Mouse (Mus musculus): ENCODE results near the gene Glod4. TPM values are rescaled to one million over a fixed set of nuclear protein-coding genes. Genes with fewer than 3 reads are reported as not detected.
A peak's percentile ranks its signal among the peaks of the same experiment; 100 is the strongest.

Glod4 gene
- polyA plus RNA-seq, 1 experiment, result 48.6 TPM

DNA sequence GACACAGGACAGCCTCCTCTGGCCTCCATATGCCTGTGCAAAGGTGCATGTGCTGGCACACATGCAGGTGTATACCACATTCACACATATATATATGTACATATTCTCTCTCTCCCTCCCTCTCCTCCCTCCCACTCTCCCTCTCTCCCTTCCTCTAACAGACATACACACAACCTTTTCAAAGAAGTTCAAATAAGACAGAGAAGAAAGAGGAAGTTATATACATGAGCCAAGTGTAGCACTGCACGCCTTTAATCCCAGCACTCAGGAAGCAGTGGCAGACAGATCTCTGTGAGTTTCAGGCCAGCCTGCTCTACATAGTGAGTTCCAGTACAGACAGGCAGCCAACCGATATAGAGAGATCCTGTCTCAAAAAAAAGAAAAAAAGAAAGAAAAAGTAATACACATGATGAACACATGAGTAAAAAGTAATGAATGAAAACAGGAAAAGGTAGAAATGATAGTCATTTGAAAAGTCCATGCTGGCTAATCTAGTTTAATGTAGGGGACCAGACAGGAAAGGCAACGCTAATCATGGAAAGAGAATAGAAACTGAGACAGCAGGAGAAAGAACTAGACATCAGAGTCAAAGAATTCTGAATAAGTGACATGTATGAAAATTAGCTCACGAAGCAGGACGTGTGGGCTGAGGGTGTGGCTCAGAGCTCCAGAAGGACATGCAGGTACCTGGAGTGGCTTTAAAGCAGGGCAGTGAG lies 90.1 kb downstream of the Glod4 start:
- DNase-seq (ENCODE audit: extremely low spot score in 1 of 2, low spot score in 1 of 2), result no peak

DNA sequence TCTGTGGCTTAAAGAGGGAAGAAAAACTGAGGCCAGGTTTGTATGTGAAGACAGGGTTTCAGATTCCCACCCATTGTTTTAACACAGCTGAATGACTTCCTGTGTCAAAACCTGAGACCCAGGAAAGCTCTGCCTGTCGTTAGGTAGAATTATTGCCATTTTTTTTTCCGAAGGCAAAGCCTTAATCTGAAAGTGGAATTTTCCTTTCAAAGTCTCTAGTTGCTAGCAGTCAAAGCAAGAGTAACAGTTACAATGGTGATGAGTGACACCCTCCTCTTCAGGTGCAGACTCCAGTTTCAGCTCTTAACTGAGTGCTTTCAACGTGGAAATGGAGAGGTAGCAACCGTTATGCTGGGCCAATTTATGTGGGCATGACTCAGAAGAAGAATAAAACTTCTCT lies 92.5 kb downstream of the Glod4 start:
- DNase-seq (ENCODE audit: extremely low spot score in 1 of 2, low spot score in 1 of 2), result no peak

DNA sequence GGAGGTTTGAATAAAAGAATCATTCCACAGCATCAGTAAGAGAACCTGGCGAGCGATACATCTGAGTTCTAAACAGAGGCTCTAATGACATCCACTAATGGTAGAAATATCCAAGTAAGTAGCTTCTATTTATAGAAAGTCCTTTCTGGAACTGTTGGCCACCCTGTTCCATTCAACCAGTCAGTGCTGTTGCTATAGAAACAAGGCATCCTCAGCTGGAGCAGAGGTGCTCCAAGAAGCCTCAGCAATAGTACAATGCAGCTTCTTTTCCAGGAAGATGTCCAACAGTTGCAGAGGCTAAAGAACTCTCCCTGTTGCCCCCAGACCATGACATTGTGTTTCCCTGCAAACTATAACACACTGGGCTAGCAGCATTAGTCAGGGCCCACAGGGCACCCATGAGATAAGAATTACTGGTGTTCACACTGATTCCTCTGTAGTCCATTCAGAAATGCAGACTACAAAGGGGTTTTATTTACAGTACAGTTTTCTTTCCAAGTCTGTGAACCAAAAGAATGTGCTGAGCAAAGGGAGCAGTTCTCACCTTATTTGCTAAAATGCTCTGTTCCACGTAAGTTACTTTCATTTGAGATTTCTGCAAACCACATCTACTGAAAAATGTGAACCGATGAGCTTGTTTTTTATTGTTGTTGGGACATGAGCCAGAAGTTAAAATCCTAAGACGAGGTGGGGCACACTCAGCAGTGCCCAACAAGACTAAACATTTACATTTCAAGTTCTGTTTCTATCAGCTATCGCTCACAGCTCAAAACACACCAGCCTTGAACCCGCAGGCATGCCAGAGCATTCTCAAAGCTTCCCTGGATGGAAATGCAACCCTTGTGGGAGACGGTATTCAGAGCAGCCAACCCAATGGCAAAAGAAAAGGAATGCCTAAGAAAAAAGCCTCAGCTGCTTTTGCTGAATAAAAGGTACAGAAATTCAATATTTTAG lies 95.2 kb downstream of the Glod4 start:
- peak in 1 of 2 experiments; percentile 40 for DNase-seq (ENCODE audit: extremely low spot score in 1 of 2, low spot score in 1 of 2)

DNA sequence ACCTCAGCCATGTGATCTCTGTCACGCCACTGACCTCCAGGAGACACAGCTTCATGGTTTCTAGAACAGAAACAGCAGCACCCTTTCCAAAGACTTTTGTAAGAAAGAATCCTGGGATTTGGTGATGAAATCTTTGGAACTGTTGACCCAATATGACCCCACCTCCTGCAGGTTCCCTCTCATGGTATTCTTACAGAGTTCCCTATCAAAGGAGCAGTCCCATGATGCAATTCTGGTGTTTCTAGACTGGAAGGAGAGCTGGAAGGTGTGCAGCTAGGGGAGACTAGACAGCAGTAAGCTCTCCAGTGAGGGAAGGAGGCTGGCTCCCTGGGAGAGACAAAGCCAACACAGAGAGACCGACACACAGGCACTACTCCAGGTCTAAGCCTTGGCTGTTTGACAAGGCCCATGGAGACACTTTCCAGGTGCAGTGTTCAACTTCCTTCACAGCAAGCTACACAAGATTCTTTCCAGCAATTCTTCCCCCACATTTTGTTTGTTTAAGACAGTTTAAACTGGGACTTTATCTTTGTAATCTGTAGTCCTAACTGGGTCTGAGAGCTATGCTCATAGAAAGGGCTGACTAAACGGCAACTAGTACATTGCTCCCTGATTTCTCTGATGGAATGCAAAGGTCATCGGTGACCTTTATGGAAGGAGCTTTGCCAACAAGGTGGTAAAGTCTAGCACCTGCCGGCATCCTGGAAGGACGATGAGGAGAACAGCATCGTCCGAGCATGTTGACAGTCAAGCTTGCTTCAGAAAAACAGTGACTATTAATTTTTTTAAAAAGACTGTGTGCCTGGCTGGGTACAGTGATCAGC lies 97.1 kb downstream of the Glod4 start:
- no peak for DNase-seq (ENCODE audit: extremely low spot score in 1 of 2, low spot score in 1 of 2)

DNA sequence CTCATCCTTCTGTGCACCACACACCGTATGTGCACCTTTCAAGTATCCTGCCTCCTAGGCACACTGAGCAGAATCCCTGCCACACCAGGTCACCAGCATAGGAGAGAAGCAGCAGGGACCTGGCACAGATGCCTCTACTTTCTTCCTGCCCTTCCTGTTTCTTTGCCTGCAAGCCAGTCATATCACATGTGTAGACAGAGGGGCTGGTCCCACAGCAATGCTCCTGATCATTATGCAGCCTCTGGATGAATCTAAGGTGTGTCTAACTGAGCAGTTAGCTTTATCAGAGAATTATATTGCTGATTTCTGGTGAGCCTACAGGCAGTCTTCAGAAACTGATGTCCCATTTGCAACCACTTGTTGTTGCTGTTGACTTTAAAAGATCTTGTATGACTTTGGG lies 98.4 kb downstream of the Glod4 start:
- no peak for DNase-seq (ENCODE audit: extremely low spot score in 1 of 2, low spot score in 1 of 2)

DNA sequence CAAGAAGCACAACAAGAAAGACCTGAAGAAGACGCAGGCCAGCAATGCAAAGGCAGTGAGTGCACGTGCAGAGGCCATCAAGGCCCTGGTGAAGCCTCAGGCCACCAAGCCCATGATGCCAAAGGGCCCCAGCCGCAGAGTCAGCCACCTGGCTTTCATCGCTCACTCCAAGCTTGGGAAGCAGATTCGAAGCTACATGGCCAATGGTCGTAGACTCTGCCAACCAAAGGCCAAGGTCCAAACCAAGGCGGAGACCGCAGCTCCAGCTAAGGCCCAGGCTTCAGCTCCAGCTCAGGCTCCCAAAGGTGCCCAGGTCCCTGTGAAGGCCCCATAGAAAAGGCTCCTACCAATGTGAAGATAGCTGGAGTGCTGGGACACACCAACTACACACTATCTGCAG lies 99.1 kb downstream of the Glod4 start:
- no peak for DNase-seq (ENCODE audit: extremely low spot score in 1 of 2, low spot score in 1 of 2)

DNA sequence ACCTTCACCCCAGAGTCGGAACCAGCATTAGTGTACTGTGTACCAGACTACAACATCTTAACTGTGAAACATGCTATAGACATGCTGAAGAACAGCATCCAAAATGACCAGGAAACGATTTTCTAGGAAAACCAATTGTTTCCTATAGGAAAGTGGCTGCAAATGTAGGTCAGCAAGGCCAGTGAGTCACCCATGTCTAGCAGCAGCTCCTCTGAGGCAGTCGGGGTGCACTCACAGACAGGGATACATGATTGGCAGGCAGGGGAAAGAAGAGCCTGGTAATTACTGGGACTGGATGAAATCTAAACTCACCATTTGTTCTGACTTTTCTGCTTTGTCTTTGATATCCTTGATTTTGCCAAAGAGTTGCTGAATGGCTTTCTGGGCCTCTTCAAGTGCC lies 105.5 kb downstream of the Glod4 start:
- DNase-seq (ENCODE audit: extremely low spot score in 1 of 2, low spot score in 1 of 2), result no peak

DNA sequence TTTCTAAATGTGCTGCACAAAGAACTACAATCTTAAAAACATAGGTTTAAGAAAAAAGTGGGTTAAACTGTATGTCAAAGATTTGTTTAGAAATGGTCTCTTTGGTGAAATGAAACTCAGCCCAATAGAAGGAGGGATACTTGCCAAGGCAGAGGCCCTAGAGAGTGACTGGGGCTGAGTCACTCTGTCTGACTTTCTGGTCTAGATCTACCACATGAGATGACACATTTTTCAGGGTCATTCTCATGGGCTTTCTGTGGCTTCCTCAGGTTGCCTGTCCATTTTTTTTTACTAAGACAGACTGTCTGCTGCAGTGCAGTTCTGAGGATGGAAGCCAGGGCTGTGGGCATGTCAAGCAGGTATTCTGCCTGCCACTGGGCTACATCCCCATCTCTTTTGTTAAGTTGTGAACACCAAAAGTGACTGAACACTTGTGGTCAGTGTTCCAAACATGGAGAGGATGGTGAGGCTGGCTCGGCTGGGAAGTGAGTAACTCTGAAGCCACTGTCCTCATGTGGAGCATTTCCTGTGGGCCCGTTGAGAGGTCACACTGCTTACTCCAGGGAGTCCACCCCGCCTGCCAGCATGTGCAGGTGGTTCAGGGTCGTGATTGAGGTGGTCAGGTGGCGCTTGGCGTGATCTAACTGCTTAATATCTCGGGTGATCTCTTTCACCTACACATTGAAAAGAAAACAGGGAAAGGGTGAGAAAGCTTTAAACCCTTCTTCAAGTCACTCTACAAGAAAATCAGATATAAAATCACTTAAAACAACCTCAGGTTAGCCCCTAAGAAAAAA lies 107.7 kb downstream of the Glod4 start:
- no peak for DNase-seq (ENCODE audit: extremely low spot score in 1 of 2, low spot score in 1 of 2)

DNA sequence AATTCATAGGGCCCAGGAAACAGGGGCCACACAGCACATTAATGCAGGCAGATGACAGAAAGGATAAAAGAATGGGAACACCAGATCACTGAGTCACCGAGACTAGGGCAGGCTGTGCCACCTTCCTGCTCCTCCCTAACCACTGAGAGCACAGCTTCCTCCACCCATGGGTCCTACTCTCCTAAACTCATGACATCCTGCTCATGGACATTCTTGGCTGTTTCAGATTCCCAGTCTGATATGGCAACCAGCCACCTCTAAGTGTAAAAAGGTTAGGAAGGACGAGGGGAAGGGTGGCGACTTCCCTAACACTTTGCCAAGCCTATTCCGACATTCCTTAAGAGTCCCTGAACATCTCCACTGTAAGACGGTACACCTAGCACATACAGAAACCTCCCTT lies 112.7 kb downstream of the Glod4 start:
- no peak for DNase-seq (ENCODE audit: extremely low spot score in 1 of 2, low spot score in 1 of 2)

DNA sequence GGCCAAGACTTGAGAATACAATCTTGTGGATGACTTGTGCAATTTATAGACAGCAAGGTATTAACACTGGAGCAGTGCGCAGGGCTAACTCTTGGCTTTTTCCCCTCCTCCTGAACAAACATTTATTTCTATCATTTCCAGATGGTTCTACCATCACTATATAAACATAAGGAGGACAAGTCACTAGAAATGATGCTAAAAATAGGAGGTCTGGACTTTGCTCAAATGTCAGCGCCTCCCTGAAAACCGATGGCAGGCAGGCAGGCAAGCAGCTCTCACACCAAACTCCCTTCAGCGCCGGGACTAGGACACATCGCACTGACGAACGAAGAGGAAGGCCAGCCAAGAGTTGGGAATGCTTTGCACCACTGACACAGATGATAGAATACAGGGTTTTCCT lies 118.1 kb downstream of the Glod4 start:
- no peak for DNase-seq (ENCODE audit: extremely low spot score in 1 of 2, low spot score in 1 of 2)

DNA sequence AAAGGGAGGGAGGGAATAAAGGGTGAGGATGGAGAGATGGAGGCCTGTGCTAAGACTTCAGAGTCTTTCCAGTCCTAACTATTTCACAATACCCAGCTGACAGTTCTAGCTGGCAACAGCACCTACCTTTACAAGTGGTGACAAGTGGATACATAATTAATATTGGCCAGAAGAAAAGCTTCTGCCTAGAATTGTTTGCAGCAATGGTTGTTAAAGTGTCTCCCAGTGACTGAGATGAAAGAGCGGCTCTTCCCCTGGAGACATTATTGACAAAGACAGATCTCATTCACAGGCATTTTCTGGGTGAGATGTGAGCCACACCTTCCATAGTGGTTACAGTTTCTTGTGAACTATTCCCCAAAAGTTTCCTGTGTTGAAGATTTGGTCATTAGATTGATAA lies 120.0 kb downstream of the Glod4 start:
- DNase-seq (ENCODE audit: extremely low spot score in 1 of 2, low spot score in 1 of 2), result no peak

DNA sequence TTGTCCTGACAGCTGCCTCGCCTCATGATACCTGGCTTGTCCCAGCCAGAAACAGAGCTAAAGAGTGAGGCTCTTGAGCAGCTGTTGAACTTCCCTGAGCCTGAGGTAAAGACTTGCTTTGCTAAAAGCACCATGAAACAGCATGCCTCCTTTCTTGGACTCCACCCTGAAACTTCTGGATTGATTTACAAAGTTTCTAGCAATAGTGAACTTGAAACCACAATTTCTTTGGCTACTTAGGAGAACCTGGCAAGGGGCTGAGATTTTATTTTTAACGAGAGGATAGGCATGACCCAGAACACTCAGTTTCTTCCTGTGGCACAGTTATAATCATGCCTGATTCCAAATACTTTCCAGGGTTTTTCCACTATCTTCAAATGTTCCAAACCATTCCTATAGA lies 121.0 kb downstream of the Glod4 start:
- DNase-seq (ENCODE audit: extremely low spot score in 1 of 2, low spot score in 1 of 2), result no peak

DNA sequence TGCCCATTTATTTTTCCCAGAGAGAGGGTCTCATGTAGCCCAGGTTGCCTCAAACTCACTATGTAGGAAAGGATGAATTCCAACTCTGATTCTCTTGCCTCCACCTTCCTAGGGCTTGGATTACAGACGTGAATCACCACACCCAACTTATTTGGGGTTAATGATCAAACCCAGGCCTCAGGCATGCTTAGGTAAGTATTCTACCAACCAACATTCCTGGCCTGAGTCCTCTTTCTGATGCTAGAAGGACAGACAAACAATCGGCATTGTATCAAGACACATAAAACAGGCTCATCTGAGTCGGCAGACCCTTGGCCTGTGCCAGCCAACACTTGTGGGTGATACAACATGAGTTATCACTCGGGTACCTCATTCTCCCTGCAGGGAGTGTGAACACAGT lies 122.4 kb downstream of the Glod4 start:
- no peak for DNase-seq (ENCODE audit: extremely low spot score in 1 of 2, low spot score in 1 of 2)

DNA sequence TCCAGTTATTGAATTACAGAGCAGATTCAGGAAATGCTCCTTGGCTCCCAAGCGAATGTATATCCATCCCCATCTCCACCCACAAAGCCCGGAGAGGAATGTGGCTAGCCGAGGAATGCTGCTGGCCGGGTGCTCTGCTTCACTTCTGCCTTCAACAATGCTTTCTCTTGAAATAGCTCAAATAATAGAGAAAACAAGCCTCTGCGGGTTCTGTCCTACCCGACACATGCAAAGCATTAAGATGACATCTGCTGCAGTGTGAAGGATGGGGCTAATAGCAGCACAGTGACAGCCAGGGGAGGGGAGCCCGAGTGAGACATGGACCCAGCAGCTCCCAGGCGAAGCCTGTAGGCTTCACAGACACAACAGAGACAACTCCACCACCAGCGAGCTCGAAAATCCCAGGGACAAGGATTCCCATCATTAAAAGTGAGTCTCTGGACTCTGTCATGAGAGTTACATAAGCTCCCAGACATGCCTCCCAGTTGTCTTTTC lies 123.1 kb downstream of the Glod4 start:
- peak in 1 of 2 experiments; percentile 11 for DNase-seq (ENCODE audit: extremely low spot score in 1 of 2, low spot score in 1 of 2)

DNA sequence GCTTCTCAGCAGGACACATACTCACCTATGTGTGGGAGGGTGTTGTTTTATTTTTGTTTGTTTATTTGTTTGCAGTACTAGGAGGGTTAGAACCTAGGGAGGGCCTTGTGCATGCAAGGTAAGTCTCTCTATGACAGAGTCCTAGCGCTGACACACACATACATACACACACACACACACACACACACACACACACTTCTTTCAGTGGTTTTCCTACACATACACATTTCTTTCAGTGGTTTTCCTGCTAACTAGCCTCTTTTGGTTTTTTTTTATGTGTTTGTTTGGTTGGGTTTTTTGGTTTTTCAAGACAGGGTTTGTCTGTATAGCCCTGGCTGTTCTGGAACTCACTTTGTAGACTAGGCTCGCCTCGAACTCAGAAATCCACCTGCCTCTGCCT lies 133.1 kb downstream of the Glod4 start:
- no peak for DNase-seq (ENCODE audit: extremely low spot score in 1 of 2, low spot score in 1 of 2)

DNA sequence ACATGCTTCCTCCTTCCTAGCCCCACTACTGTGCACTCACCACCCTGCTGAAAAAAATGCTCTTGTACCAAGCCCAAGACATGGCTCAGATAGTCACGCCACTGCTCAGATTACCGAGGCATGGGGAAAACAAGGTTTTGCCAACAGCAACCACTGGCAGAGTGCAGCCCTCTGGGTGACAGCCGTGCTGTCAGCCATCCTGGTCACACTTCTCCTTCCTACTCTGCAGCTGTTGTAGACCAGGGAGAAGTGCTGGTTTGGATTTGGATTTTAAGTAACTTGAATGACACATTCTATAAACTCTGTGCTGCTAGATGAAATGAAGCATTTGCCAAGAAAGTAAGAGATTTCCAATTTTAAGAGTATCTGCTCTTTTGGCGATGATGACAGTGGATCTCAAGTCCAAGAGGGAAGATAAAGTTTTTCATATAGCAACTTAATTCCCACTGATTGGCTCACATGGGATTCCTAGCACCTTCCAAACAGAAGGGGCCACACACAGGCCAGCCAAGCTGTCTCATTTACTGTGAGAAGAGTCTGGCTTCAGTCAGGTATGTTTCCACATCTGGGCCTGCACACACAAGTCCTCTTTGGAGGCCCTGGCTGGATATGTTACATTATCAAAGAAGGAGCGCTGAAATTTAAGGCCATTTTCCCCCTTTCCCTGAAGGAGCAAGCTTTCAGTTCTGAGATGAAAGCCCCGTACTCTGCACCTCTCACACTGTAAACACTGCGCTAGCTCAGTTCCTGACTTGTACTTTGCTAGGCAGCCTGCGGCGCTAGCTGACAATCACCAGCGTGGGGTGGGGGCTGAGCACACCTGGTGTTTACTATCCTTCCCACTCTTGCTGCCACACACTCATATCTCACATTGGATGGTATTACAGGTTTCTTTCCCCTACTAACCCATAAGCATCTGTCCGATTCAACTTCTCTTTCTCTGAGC lies 136.7 kb downstream of the Glod4 start:
- peak in 1 of 2 experiments; percentile 9 for DNase-seq (ENCODE audit: extremely low spot score in 1 of 2, low spot score in 1 of 2)

DNA sequence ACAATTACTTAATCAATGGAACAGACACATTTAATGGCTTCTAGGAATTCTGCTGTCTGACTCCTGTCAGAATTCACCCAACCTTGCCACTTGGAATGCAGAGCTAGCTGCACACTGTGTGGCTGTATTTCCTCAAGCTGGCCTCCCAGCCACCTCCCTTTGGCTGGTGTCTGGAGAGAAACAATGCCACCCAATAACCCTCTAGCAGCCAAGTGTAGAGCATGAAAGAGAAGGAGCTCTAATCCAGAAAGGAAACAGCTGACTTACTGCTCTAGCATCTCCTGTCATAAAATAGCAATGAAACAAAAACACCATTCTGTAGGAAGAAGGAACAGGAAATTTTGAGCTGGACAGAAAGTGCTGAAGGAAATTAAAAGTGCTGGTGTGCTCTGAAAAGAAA lies 142.4 kb downstream of the Glod4 start:
- DNase-seq (ENCODE audit: extremely low spot score in 1 of 2, low spot score in 1 of 2), result no peak

DNA sequence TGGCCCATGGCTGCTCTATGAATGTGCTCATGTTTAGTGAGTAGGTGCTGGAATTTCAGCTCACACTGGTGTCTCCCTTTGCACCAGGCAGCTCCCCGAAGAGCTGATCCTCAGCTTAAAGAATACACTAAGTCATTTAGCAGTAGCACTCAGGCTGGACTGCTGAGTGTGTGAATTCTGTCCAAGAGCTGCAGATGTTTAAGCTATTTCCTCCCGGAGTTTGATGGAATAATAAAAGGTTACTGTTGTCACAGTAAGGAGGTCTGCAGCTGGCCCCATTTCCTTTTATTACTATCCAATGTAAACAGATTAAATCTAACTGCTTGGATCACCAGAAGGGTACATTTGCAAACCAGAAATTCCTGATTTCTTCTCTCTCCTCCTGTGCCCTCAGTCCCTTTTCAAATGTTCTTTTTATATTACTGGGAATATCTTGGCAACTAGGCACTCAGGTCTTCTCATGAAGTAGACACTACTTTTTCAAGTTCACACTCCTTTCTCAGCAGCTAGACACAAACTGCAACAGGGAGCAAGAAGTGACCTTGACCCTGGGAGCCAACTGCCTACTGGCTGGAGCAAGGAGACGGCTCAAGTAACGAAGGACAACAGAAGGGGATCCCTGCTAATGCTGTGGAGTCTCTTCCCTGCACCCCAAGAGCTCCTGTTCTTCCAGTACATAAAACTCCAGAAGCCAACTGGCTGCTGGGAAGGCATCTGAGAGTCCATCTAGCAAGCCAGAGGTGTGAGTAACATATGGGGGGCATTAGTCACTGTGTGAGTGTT lies 144.1 kb downstream of the Glod4 start:
- no peak for DNase-seq (ENCODE audit: extremely low spot score in 1 of 2, low spot score in 1 of 2)
